Mouse (Mus musculus): Measurements from ENCODE around the gene Arhgef15. TPM values are rescaled to one million over a fixed set of nuclear protein-coding genes. Genes with fewer than 3 reads are reported as not detected.

Gene Arhgef15
- polyA plus RNA-seq, 1 experiment, result 1.4 TPM

GRCm38 (mm10) chr11:68899815-68900214 lies 57.5 kb downstream of the Arhgef15 start:
- no peaks in the 10 kb centered on the region; the same call in 1 of the 2 replicates for H3K4me1 ChIP-seq (ENCODE audit: control insufficient read depth, insufficient read depth, low read length)

DNA sequence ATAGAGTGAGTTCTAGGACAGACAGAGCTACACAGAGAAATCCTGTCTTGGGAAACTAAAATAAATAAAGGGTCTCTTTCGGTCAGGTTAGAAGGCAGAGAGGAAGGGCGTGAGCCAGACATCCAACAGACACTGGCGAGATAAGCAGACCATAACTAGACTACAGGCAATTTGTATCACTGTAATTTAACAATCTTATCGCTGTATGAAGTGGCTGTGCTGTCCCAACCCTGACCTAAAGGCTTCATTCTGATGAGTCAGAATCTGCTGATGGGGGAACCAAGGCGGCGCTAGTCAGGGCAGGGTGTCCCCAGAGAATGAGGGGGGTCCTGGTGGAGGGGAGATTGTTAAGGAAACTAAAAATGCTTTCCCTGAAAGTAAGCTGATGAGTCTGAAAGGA lies 58.5 kb downstream of the Arhgef15 start:
- H3K27ac ChIP-seq (ENCODE audit: insufficient read depth, low read length), result no peak overlapping the region
- no peaks in the 10 kb centered on the region for H3K4me1 ChIP-seq (ENCODE audit: control insufficient read depth, insufficient read depth, low read length)
- H3K4me3 ChIP-seq (ENCODE audit: insufficient read depth, low read length), result no peak overlapping the region
- TF ChIP-seq CTCF (IDR thresholded peaks at IDR 0.05; ENCODE audit: borderline replicate concordance, insufficient read depth, low read length) (no peak), POLR2A (IDR thresholded peaks at IDR 0.05; ENCODE audit: low read depth, low read length) (no peak)

More at GRCm38 (mm10) chr11:68899815-68900214, 57.5 kb downstream of the Arhgef15 start:
- TF ChIP-seq CTCF (IDR thresholded peaks at IDR 0.05; ENCODE audit: borderline replicate concordance, insufficient read depth, low read length), result no peak
- no peak for TF ChIP-seq POLR2A (IDR thresholded peaks at IDR 0.05; ENCODE audit: low read depth, low read length)
- H3K4me3 ChIP-seq (ENCODE audit: insufficient read depth, low read length), result no peak overlapping the region
- no peak overlapping the region for H3K27ac ChIP-seq (ENCODE audit: insufficient read depth, low read length)

DNA sequence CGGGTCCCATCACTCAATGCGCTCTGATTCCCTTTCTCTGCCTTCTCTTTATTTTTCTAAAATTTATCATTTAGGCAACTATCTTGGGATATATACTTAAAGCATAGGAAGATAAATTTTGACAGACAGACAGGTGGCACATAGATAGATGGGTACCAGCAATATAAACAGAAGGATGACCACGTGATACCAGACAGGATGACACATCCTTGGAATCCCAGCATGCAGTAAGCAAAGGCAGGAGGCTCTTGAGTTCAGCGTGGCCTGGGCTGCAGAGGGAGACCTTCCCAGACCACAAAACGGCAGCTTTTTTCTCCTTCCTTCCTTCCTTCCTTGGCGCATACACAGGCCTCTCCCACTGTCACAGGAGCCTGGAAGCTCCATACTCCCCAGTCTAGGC lies 59.4 kb downstream of the Arhgef15 start:
- no peaks in the 10 kb centered on the region for H3K4me1 ChIP-seq (ENCODE audit: control insufficient read depth, insufficient read depth, low read length)
- H3K4me3 ChIP-seq (ENCODE audit: insufficient read depth, low read length), result no peak overlapping the region
- no peak overlapping the region for H3K27ac ChIP-seq (ENCODE audit: insufficient read depth, low read length)
- TF ChIP-seq POLR2A (IDR thresholded peaks at IDR 0.05; ENCODE audit: low read depth, low read length) (no peak), CTCF (IDR thresholded peaks at IDR 0.05; ENCODE audit: borderline replicate concordance, insufficient read depth, low read length) (no peak)

DNA sequence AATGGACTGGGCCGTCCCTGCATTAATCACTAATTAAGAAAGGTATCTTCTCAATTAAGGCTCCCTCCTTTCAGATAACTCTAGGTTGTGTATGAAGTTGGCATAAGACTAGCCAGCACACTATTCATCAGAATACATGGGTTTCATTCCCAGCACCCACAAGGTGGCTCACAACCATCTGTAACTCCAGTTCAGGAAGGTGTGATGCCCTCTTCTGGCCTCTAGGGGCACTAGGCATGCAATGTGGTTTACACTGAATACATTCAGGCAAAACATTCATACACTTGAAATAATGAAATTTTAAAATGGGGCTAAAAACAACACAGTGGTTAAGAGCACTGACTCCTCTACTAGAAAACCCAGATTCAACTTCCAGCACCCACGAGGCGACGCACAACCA lies 60.2 kb downstream of the Arhgef15 start:
- H3K4me3 ChIP-seq (ENCODE audit: insufficient read depth, low read length), result no peak overlapping the region
- TF ChIP-seq POLR2A (IDR thresholded peaks at IDR 0.05; ENCODE audit: low read depth, low read length) (no peak), CTCF (IDR thresholded peaks at IDR 0.05; ENCODE audit: borderline replicate concordance, insufficient read depth, low read length) (peak; percentile 65; the same call in 1 of the 2 replicates)
- H3K27ac ChIP-seq (ENCODE audit: insufficient read depth, low read length), result no peak overlapping the region
- no peaks in the 10 kb centered on the region for H3K4me1 ChIP-seq (ENCODE audit: control insufficient read depth, insufficient read depth, low read length)

DNA sequence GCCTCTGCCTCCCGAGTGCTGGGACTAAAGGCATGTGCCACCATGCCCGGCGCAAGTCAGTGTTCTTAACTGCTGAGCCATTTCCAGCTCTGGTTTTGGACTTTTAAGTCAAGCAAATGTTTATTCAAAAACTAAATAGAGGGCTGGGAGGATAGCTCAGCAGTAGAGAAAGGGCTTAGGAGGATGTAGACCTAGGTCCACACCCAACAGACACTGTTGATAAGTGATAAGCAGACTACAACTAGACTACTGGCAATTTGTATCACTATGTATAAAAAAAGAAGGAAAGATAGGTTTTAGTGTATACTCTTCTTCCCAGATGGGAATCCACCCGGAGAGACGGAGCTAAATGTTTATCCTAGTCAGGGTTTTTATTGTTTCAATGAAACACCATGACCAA lies 61.0 kb downstream of the Arhgef15 start:
- Histone ChIP-seq H3K27ac (ENCODE audit: insufficient read depth, low read length) (no peak overlapping the region), H3K4me1 (ENCODE audit: control insufficient read depth, insufficient read depth, low read length) (no peaks in the 10 kb centered on the region), H3K4me3 (ENCODE audit: insufficient read depth, low read length) (no peak overlapping the region)
- TF ChIP-seq POLR2A (IDR thresholded peaks at IDR 0.05; ENCODE audit: low read depth, low read length) (no peak), CTCF (IDR thresholded peaks at IDR 0.05; ENCODE audit: borderline replicate concordance, insufficient read depth, low read length) (no peak)

- H3K27ac ChIP-seq (ENCODE audit: insufficient read depth, low read length), result no peak overlapping the region
- no peaks in the 10 kb centered on the region for H3K4me1 ChIP-seq (ENCODE audit: control insufficient read depth, insufficient read depth, low read length)
- no peak for TF ChIP-seq POLR2A (IDR thresholded peaks at IDR 0.05; ENCODE audit: low read depth, low read length)
- TF ChIP-seq CTCF (IDR thresholded peaks at IDR 0.05; ENCODE audit: borderline replicate concordance, insufficient read depth, low read length), result no peak
Observed at GRCm38 (mm10) chr11:68893911-68894464, 63.3 kb downstream of the Arhgef15 start.

More at GRCm38 (mm10) chr11:68893911-68894464, 63.3 kb downstream of the Arhgef15 start:
- no peak overlapping the region for H3K4me3 ChIP-seq (ENCODE audit: insufficient read depth, low read length)

Other genes with a start within 250 kb of the Arhgef15 start
- gene Ndel1, start 85.6 kb downstream of the Arhgef15 start, polyA plus RNA-seq (2011; ENCODE audit: insufficient read length, low read depth, missing spikeins), result 107 and 122 TPM in 2 replicates
- gene Rnf222, start 68.9 kb downstream of the Arhgef15 start, polyA plus RNA-seq (2011; ENCODE audit: insufficient read length, low read depth, missing spikeins), result not detected in 2 replicates
- 3,230 and 3,899 TPM in 2 replicates for gene Rpl26, start 55.9 kb downstream of the Arhgef15 start, polyA plus RNA-seq (2011; ENCODE audit: insufficient read length, low read depth, missing spikeins)
- gene Odf4, start 30.4 kb downstream of the Arhgef15 start, polyA plus RNA-seq (2011; ENCODE audit: insufficient read length, low read depth, missing spikeins), result not detected in 2 replicates
- gene Slc25a35, start 10.7 kb upstream of the Arhgef15 start, polyA plus RNA-seq (2011; ENCODE audit: insufficient read length, low read depth, missing spikeins), result 4.9 and 5.7 TPM in 2 replicates
- gene Rangrf, start 17.7 kb upstream of the Arhgef15 start, polyA plus RNA-seq (2011; ENCODE audit: insufficient read length, low read depth, missing spikeins), result 35.4 and 38.2 TPM in 2 replicates
- 16.6 and 22.7 TPM in 2 replicates for gene Pfas, start 51.0 kb upstream of the Arhgef15 start, polyA plus RNA-seq (2011; ENCODE audit: insufficient read length, low read depth, missing spikeins)
- 43.2 and 44.2 TPM in 2 replicates for gene Ctc1, start 58.4 kb upstream of the Arhgef15 start, polyA plus RNA-seq (2011; ENCODE audit: insufficient read length, low read depth, missing spikeins)
- 31.5 and 44.0 TPM in 2 replicates for gene Aurkb, start 88.2 kb upstream of the Arhgef15 start, polyA plus RNA-seq (2011; ENCODE audit: insufficient read length, low read depth, missing spikeins)
- 9.7 and 11.2 TPM in 2 replicates for gene Borcs6, start 102.2 kb upstream of the Arhgef15 start, polyA plus RNA-seq (2011; ENCODE audit: insufficient read length, low read depth, missing spikeins)
- 14.0 and 17.6 TPM in 2 replicates for gene Tmem107, start 113.3 kb upstream of the Arhgef15 start, polyA plus RNA-seq (2011; ENCODE audit: insufficient read length, low read depth, missing spikeins)
- 51.1 and 58.3 TPM in 2 replicates for gene Vamp2, start 131.0 kb upstream of the Arhgef15 start, polyA plus RNA-seq (2011; ENCODE audit: insufficient read length, low read depth, missing spikeins)
- 23.1 and 30.9 TPM in 2 replicates for gene Per1, start 137.7 kb upstream of the Arhgef15 start, polyA plus RNA-seq (2011; ENCODE audit: insufficient read length, low read depth, missing spikeins)
- not detected in 2 replicates for gene Hes7, start 162.9 kb upstream of the Arhgef15 start, polyA plus RNA-seq (2011; ENCODE audit: insufficient read length, low read depth, missing spikeins)
- 0.88 and 1.1 TPM in 2 replicates for gene 9130213A22Rik, start 165.1 kb upstream of the Arhgef15 start, polyA plus RNA-seq (2011; ENCODE audit: insufficient read length, low read depth, missing spikeins)
- 0.27 TPM in 1 of 2 replicates, not detected in the other for gene Aloxe3, start 168.4 kb upstream of the Arhgef15 start, polyA plus RNA-seq (2011; ENCODE audit: insufficient read length, low read depth, missing spikeins)
- not detected in 2 replicates for gene Alox12b, start 199.5 kb upstream of the Arhgef15 start, polyA plus RNA-seq (2011; ENCODE audit: insufficient read length, low read depth, missing spikeins)
- gene Alox8, start 240.4 kb upstream of the Arhgef15 start, polyA plus RNA-seq (2011; ENCODE audit: insufficient read length, low read depth, missing spikeins), result not detected in 2 replicates

Data from embryonic fibroblast, embryonic 13.5 days (primary cell).